Mouse (Mus musculus) MEL (cell line): Measurements from ENCODE around the gene Snx17. TPM values are rescaled to one million over a fixed set of nuclear protein-coding genes. Genes with fewer than 3 reads are reported as not detected.

Source experiments
- DNase-seq: peaks from one replicate; pipeline ENCODE4 v3.0.0; 2011; ENCODE audit warnings: low read depth, low spot score
- H3K27ac ChIP-seq: 2 replicates; pipeline ENCODE4 v1.5.1; 2012; ENCODE audit warnings: low read depth, mild to moderate bottlenecking, control low read depth, low read length, moderate library complexity; ENCODE audit not compliant: control insufficient read depth
- H3K27me3 ChIP-seq, 2 experiments: fragments of 150-350 bp in 1 of 2; sonication (generic) in 1 of 2; 2 replicates each; pipeline ENCODE4 v1.6.1; 2012; ENCODE audit warnings: low read length in 2 of 2, mild to moderate bottlenecking in 2 of 2, improper control_type of control experiment in 1 of 2, moderate library complexity in 1 of 2; ENCODE audit not compliant: insufficient read depth in 2 of 2, control insufficient read depth in 1 of 2
- H3K36me3 ChIP-seq, 2 experiments: 2 replicates each; pipeline ENCODE4 v1.6.1; 2012 to 2014; ENCODE audit warnings: low read length in 2 of 2, improper control_type of control experiment in 1 of 2, inconsistent platforms in 1 of 2, mild to moderate bottlenecking in 1 of 2; ENCODE audit not compliant: insufficient read depth in 2 of 2, control insufficient read depth in 1 of 2
- H3K4me1 ChIP-seq, 2 experiments: fragments of 150-350 bp in 1 of 2; sonication (generic) in 1 of 2; 2 replicates each; pipeline ENCODE4 v1.6.1; 2012; ENCODE audit warnings: low read length in 2 of 2, improper control_type of control experiment in 1 of 2, mild to moderate bottlenecking in 1 of 2; ENCODE audit not compliant: insufficient read depth in 2 of 2, control insufficient read depth in 1 of 2
- H3K4me3 ChIP-seq, 2 experiments: fragments of 150-350 bp in 1 of 2; sonication (generic) in 1 of 2; 2 replicates each; pipeline ENCODE4 v1.5.1; 2012; ENCODE audit warnings: low read depth in 2 of 2, low read length in 2 of 2, mild to moderate bottlenecking in 2 of 2, moderate library complexity in 2 of 2, control low read depth in 1 of 2, improper control_type of control experiment in 1 of 2; ENCODE audit not compliant: control insufficient read depth in 1 of 2, insufficient read depth in 1 of 2
- H3K79me2 ChIP-seq: 2 replicates; pipeline ENCODE4 v1.6.1; 2012; ENCODE audit warnings: mild to moderate bottlenecking, low read length, moderate library complexity; ENCODE audit not compliant: control insufficient read depth, poor library complexity, insufficient read depth
- H3K9ac ChIP-seq: 2 replicates; pipeline ENCODE4 v1.6.1; 2012; ENCODE audit warnings: low read depth, mild to moderate bottlenecking, control low read depth, low read length, moderate library complexity; ENCODE audit not compliant: control insufficient read depth, poor library complexity, severe bottlenecking
- H3K9me3 ChIP-seq: fragments of 150-350 bp; sonication (generic); replicated peaks from 2 replicates; pipeline ENCODE4 v1.6.1; 2012; ENCODE audit warnings: mild to moderate bottlenecking, low read length, improper control_type of control experiment, moderate library complexity; ENCODE audit not compliant: insufficient read depth
- BHLHE40 ChIP-seq: IDR thresholded peaks from 2 replicates; pipeline ENCODE4 v1.6.1; 2012; ENCODE audit warnings: low read depth, mild to moderate bottlenecking, inconsistent platforms, low read length, improper control_type of control experiment, borderline replicate concordance
- CHD1 ChIP-seq: IDR thresholded peaks from 2 replicates; pipeline ENCODE4 v1.6.1; 2012; ENCODE audit warnings: low read depth, mild to moderate bottlenecking, inconsistent platforms, low read length, improper control_type of control experiment
- CHD2 ChIP-seq: IDR thresholded peaks from 2 replicates; pipeline ENCODE4 v1.6.1; 2011; ENCODE audit warnings: low read length, improper control_type of control experiment
- CTCF ChIP-seq, 3 experiments: IDR thresholded peaks in 2 of 3; conservative IDR thresholded peaks in 1 of 3; 2 replicates each; pipeline ENCODE4 v1.5.1; 2011 to 2012; ENCODE audit warnings: low read length in 3 of 3, low read depth in 2 of 3, mild to moderate bottlenecking in 2 of 3, improper control_type of control experiment in 1 of 3, inconsistent platforms in 1 of 3, mixed read lengths in 1 of 3, moderate library complexity in 1 of 3; ENCODE audit not compliant: control insufficient read depth in 1 of 3, insufficient read depth in 1 of 3, poor library complexity in 1 of 3, severe bottlenecking in 1 of 3
- E2F4 ChIP-seq: IDR thresholded peaks from 2 replicates; pipeline ENCODE4 v1.6.1; 2011; ENCODE audit warnings: low read depth, low read length, improper control_type of control experiment, borderline replicate concordance
- EP300 ChIP-seq, 2 experiments: IDR thresholded peaks; 2 replicates each; pipeline ENCODE4 v1.6.1; 2011; ENCODE audit warnings: improper control_type of control experiment in 2 of 2, low read length in 2 of 2, low read depth in 1 of 2, mild to moderate bottlenecking in 1 of 2
- ETS1 ChIP-seq: IDR thresholded peaks from 2 replicates; pipeline ENCODE4 v1.6.1; 2012; ENCODE audit warnings: low read depth, mild to moderate bottlenecking, inconsistent platforms, low read length, improper control_type of control experiment, moderate library complexity
- HCFC1 ChIP-seq: IDR thresholded peaks from 2 replicates; pipeline ENCODE4 v1.6.1; 2012; ENCODE audit warnings: low read depth, mild to moderate bottlenecking, inconsistent platforms, low read length, improper control_type of control experiment, moderate library complexity
- KAT2A ChIP-seq: conservative IDR thresholded peaks from 2 replicates; pipeline ENCODE4 v1.6.1; 2012; ENCODE audit warnings: low read depth, low read length, improper control_type of control experiment, inconsistent platforms
- MAX ChIP-seq: IDR thresholded peaks from 2 replicates; pipeline ENCODE4 v1.6.1; 2011; ENCODE audit warnings: low read length, improper control_type of control experiment
- MAZ ChIP-seq: IDR thresholded peaks from 2 replicates; pipeline ENCODE4 v1.6.1; 2012; ENCODE audit warnings: low read depth, mild to moderate bottlenecking, inconsistent platforms, low read length, improper control_type of control experiment
- MEF2A ChIP-seq: IDR thresholded peaks from 2 replicates; pipeline ENCODE4 v1.6.1; 2014; ENCODE audit warnings: low read depth, mild to moderate bottlenecking, inconsistent platforms, low read length, improper control_type of control experiment; ENCODE audit not compliant: poor library complexity, insufficient replicate concordance, severe bottlenecking; ENCODE audit errors: extremely low read depth
- MXI1 ChIP-seq: IDR thresholded peaks from 2 replicates; pipeline ENCODE4 v1.6.1; 2011; ENCODE audit warnings: mild to moderate bottlenecking, low read depth, low read length, improper control_type of control experiment
- MYB ChIP-seq: IDR thresholded peaks from 2 replicates; pipeline ENCODE4 v1.6.1; 2011; ENCODE audit warnings: mild to moderate bottlenecking, low read depth, low read length, improper control_type of control experiment
- MYC ChIP-seq: IDR thresholded peaks from 2 replicates; pipeline ENCODE4 v1.6.1; 2011; ENCODE audit warnings: low read depth, mild to moderate bottlenecking, low read length, improper control_type of control experiment, moderate library complexity
- NELFE ChIP-seq: IDR thresholded peaks from 2 replicates; pipeline ENCODE4 v1.6.1; 2011; ENCODE audit warnings: low read depth, low read length, improper control_type of control experiment
- POLR2AphosphoS5 ChIP-seq: IDR thresholded peaks from 2 replicates; pipeline ENCODE4 v1.6.1; 2012; ENCODE audit warnings: low read depth, borderline replicate concordance, mild to moderate bottlenecking, inconsistent platforms, low read length, moderate library complexity, mixed read lengths
- SIN3A ChIP-seq: IDR thresholded peaks from 2 replicates; pipeline ENCODE4 v1.6.1; 2012; ENCODE audit warnings: low read length, improper control_type of control experiment, inconsistent platforms
- SMC3 ChIP-seq: IDR thresholded peaks from 2 replicates; pipeline ENCODE4 v1.6.1; 2011; ENCODE audit warnings: low read depth, low read length, improper control_type of control experiment
- UBTF ChIP-seq: IDR thresholded peaks from 2 replicates; pipeline ENCODE4 v1.6.1; 2012; ENCODE audit warnings: low read depth, mild to moderate bottlenecking, inconsistent platforms, low read length, improper control_type of control experiment, moderate library complexity, borderline replicate concordance; ENCODE audit not compliant: insufficient read depth
- ZC3H11A ChIP-seq: IDR thresholded peaks from 2 replicates; pipeline ENCODE4 v1.6.1; 2012; ENCODE audit warnings: low read depth, mild to moderate bottlenecking, inconsistent platforms, low read length, improper control_type of control experiment
- ZKSCAN1 ChIP-seq: IDR thresholded peaks from 2 replicates; pipeline ENCODE4 v1.6.1; 2012; ENCODE audit warnings: low read depth, mild to moderate bottlenecking, inconsistent platforms, low read length, improper control_type of control experiment, moderate library complexity
- ZMIZ1 ChIP-seq: IDR thresholded peaks from 2 replicates; pipeline ENCODE4 v1.6.1; 2012; ENCODE audit warnings: low read depth, mild to moderate bottlenecking, inconsistent platforms, low read length, improper control_type of control experiment, moderate library complexity
- polyA plus RNA-seq, 2 experiments: library from polyadenylated mRNA; stranded (reverse) in 1 of 2; unstranded in 1 of 2; fragments of >175 nt in 1 of 2; fragments of >200 nt in 1 of 2; gene quantifications; 2 replicates each; pipeline versions ENCODE4 v1.2.1 to v1.2.4; 2012; ENCODE audit warnings: low replicate concordance in 2 of 2, low read depth in 1 of 2; ENCODE audit not compliant: insufficient read length in 2 of 2, insufficient read depth in 1 of 2, missing spikeins in 1 of 2
- total RNA-seq: library from RNA; depleted of rRNA; stranded (reverse); fragments of 300-350 nt; gene quantifications from 2 replicates; pipeline ENCODE4 v1.2.3, GENCODE M21; 2012

The Snx17 gene
- total and polyA plus RNA-seq, 3 experiments: 85.1 to 85.6 TPM; not detected in 1

- TF ChIP-seq MAZ: peak; percentile 93; the same call in 1 of the 2 replicates
- TF ChIP-seq, all 39 proteins: peak for 23
Measured at GRCm38 (mm10) chr5:31192939-31193630, at the start of gene Snx17, which contains the start of gene Eif2b4 (continued).

GRCm38 (mm10) chr5:31149781-31150180 lies 43.2 kb upstream of the Snx17 start:
- Histone ChIP-seq H3K27ac (no peak overlapping the region), H3K4me1 (no peaks in the 10 kb centered on the region; a peak in 1 of 4 replicates), H3K9me3 (no peaks in the 10 kb centered on the region)
- DNase-seq: no peak
- TF ChIP-seq ZC3H11A: no peak
- no peak for TF ChIP-seq MYB
- no peak for TF ChIP-seq CHD1
- TF ChIP-seq POLR2AphosphoS5: no peak
- TF ChIP-seq MAX: no peak
- TF ChIP-seq MYC: no peak
- TF ChIP-seq KAT2A: no peak
- TF ChIP-seq ZMIZ1: no peak
- TF ChIP-seq E2F4: no peak
- no peak for TF ChIP-seq SIN3A
- TF ChIP-seq MAZ: no peak
- TF ChIP-seq MEF2A: no peak
- TF ChIP-seq HCFC1: no peak
- no peak for TF ChIP-seq EP300 (IDR thresholded peaks at IDR 0.05; ENCODE audit: low read depth in 1 of 2, low read length in 2 of 2)
- TF ChIP-seq NELFE: no peak
- TF ChIP-seq, all 39 proteins: peak for 0
- H3K79me2 ChIP-seq: no peaks in the 10 kb centered on the region; the same call in 1 of the 2 replicates
- H3K4me3 ChIP-seq: no peak overlapping the region
- H3K36me3 ChIP-seq: no peaks in the 10 kb centered on the region
- no peaks in the 10 kb centered on the region for H3K27me3 ChIP-seq
- no peak overlapping the region for H3K9ac ChIP-seq

GRCm38 (mm10) chr5:31151746-31152145 lies 41.3 kb upstream of the Snx17 start:
- Histone ChIP-seq H3K79me2 (no peaks in the 10 kb centered on the region; the same call in 1 of the 2 replicates), H3K36me3 (peaks cover 0 to 6% of the 10 kb centered on the region in 2 experiments; a peak in 1 of 4 replicates), H3K4me3 (no peak overlapping the region), H3K27me3 (no peaks in the 10 kb centered on the region), H3K4me1 (no peaks in the 10 kb centered on the region; a peak in 1 of 4 replicates), H3K9me3 (no peaks in the 10 kb centered on the region), H3K9ac (no peak overlapping the region), H3K27ac (no peak overlapping the region)
- TF ChIP-seq ZKSCAN1 (no peak), MXI1 (no peak), UBTF (no peak), BHLHE40 (no peak), CTCF (IDR thresholded peaks at IDR 0.05 in 2 of 3, conservative IDR thresholded peaks at IDR 0.05 in 1 of 3; ENCODE audit: control insufficient read depth in 1 of 3, insufficient read depth in 1 of 3, low read depth in 2 of 3, low read length in 3 of 3, poor library complexity in 1 of 3, severe bottlenecking in 1 of 3) (peak in 2 of 3 experiments; percentile 22 to 30; a peak in 3 of 6 replicates), ETS1 (no peak), SMC3 (peak; percentile 26; the same call in 1 of the 2 replicates), ZMIZ1 (no peak), CHD2 (no peak)
- DNase-seq: no peak
